Mouse (Mus musculus) spleen, postnatal 14 days (tissue): ENCODE results near the gene Dnajc2.
"Not testable (repeated sequence)": the region's sequence is repeated elsewhere in the genome, so short reads cannot be mapped to it uniquely, and the experiment has no call there.

Experiments used
- DNase-seq, 2 experiments: peaks; one replicate each; pipeline ENCODE4 v3.0.0; 2021 to 2022; ENCODE audit warnings: low spot score in 2 of 2

The Dnajc2 gene

GRCm38 (mm10) chr5:21743606-21744005 is 41.4 kb downstream of the Dnajc2 start:
- DNase-seq: no peak

GRCm38 (mm10) chr5:21739881-21740280 is 45.2 kb downstream of the Dnajc2 start:
- DNase-seq: no peak

DNA sequence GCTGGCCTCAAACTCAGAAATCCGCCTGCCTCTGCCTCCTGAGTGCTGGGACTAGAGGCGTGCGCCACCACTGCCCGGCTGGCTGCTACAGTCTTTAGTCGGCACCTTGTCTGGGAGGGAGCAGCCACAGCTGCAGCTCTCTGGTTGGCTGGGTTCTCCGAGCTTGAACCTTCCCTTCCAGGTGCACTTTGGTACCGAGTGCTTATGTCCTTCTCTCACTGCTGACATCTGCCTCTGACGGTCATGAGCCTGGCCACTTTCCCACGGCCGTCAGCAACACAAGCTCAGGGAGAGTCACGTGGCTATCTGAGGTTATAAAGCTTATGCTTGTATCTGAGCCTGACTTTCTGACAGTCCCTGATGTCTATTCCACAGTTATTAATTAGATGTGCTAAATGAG is 45.9 kb downstream of the Dnajc2 start:
- DNase-seq: no peak

DNA sequence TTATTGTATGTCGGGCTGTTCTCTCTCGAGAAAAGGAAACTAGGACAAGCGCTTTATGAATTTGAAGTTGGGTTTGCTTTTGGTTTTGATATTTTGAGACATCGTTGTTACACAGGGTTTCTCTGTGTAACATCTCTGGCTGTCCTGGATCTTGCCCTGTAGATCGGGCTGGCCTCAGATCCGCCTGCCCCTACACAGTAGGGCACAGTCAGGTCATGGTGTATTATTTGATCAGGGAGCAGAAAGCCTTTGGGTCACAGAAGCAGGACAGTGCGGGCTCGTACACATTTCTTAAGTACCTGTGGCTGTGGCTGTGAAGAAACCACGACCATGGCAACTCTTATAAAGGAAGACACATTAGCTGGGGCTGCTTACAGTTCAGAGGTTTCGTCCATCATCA is 47.4 kb downstream of the Dnajc2 start:
- no peak for DNase-seq

DNA sequence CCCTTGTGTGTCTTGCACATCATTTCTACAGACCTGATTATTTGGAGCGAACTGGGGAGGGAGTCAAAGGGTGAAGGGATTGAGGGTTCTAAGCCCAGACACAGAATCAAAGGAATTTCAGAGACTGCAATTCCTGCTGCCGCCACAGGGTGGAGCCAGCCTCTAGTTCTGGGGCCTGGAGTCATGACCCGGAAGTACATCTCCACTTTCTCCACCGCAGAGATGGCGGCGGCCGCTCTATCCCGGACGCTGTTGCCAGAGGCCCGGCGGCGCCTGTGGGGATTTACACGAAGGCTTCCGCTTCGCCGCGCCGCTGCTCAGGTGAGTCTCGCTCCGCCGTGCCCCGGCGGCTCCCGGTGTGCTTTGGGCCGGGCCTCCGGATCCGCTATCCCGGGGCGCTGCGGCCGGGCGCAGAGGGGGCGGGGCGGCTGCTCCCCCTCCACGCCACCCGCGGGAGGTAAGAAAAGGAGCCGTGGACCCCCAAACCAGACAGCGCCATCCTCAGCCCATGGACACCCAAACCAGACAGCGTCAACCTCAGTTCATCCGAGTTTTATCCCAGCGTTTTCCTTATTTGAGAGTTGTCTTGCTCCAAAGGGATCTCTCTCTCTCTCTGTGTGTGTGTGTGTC is 48.0 kb downstream of the Dnajc2 start, which contains the start of gene Pmpcb:
Gene Pmpcb (plus strand): TSS at position 186 of the 630 bp plus-strand sequence.
- DNase-seq: peak; percentile 71 to 84

DNA sequence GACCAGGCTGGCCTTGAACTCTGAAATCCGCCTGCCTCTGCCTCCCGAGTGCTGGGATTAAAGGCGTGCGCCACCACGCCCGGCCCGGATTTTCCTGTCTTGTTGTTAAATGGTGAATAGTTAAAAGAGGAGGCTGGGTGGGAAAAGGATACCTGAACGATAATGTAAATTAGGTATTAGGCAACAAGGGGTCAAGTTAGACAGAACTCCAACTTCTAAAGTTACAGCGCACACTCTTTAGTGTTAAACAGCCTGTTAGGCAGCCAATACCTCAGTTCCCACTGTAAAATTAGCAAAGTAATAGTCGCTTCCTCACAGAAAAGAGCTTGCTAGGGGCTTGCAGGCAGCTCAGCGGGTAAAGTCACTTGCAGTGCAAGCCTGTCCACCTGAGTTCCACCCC is 49.0 kb downstream of the Dnajc2 start:
- DNase-seq: no peak

- DNase-seq: peak; percentile 51 to 71
Observed at GRCm38 (mm10) chr5:21735584-21735983, 49.5 kb downstream of the Dnajc2 start.

DNA sequence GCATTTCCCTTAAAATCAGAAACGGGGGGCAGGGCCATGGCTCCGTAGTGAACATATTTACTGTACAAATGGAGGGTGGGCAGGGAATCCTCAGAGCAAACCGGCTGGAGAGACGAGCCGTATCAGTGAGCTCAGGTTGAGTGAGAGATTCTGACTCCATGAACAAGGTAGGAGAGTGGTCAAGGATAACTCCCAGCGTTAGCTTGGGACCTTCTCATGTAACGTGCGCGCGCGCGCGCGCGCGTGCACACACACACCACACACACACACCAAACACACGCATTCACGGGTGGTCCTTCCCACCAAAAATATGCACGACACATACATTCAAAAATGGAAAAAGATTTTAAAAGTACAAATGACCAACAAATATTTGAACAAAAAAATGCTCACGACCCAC is 50.0 kb downstream of the Dnajc2 start:
- no peak for DNase-seq

GRCm38 (mm10) chr5:21732930-21733329 is 52.1 kb downstream of the Dnajc2 start:
- DNase-seq: no peak

DNA sequence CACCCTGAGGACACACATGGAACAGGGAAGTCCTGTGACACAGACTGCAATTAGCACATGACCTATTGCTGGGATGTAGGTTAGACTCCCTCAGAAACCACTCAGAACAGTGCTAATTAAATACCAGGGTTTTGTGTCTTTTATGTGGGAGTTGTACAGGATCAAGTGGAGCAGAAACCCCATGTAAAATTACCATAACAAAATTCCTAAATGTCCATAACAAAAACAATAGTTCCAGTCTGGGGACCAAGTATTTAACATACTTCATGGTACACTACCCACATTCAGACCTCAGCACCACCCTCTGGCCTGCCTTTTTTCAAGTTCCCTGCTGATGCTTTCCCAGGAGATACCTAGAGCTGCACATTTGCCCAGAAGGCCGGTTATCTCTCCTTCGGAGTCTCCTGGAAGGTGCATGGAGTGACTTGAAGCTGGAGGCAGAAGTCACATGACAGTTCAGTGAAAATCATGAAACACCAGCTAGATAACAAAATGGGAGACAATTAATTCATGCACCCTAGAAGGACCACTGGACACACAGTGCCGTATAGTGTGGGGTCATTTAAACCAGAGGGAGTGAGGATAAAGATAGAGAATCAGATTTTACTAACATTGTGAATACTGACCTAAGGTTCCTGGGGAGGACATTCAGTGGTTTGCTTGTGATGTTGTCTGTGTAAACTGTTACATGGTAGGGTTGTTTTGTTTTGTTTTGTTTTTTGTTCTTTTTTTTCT is 52.7 kb downstream of the Dnajc2 start:
- DNase-seq: no peak

DNA sequence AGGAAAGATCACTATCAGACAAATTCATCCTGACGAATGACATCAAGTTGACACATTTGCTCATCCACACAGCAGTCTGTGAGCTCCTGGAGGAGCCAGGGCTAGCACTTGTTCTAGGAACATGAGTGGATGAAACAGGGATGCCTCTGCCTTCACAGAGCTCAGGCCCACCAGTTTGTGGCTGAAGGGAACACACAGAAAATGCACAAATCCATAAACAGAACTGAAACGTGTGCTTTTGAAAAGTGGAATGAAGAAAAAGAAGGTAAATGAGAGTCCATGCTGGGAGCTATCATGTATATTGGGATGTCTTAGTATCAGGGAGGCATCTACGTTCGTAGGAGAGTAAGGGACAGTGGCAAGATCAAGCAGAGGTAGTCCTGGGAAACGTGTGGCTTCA is 55.9 kb downstream of the Dnajc2 start:
- no peak for DNase-seq

DNA sequence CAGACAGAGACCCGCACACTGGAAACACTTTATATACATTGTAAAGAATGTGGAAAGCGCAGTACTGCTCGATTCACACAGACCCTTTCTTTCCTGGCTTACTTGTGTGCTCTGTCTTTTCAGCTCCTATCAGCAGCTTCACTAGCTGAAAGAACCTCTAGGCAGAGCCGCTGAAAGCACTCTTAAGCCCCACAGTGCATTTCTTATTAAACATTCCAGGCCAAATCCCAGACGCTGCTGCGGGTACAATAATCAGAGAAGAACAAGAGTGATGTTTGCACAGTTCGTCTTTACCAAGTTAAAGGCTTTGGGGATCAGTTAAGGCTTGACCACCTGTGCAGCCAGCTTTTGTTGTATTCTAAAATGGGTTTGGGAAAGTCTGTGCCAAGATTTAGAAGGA is 60.2 kb downstream of the Dnajc2 start:
- DNase-seq: no peak

- no peak for DNase-seq
Observed at GRCm38 (mm10) chr5:21724427-21724826, 60.6 kb downstream of the Dnajc2 start.

GRCm38 (mm10) chr5:21719209-21719608 is 65.8 kb downstream of the Dnajc2 start:
- no peak for DNase-seq

GRCm38 (mm10) chr5:21718546-21718945 is 66.5 kb downstream of the Dnajc2 start:
- DNase-seq: no peak

- no peak for DNase-seq
Observed at GRCm38 (mm10) chr5:21717165-21717715, 67.8 kb downstream of the Dnajc2 start.

DNA sequence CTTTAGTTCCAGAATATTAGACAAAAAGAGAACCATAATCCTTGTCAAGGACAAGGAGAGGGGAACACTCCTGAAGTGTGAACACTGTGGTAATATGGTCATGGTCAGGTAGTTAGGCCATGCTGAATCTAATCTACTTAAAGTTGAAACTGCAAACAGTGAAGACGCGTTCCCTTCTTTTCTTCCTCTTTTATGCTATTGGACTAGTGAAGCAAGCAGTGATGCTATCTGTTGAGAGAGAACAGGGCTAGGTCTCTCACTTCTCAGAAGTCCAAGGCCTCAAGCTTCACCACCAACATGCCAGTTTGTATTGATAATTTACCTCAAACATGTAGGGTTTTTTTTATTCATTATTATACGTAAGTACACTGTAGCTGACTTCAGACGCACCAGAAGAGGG is 70.6 kb downstream of the Dnajc2 start:
- DNase-seq: no peak

DNA sequence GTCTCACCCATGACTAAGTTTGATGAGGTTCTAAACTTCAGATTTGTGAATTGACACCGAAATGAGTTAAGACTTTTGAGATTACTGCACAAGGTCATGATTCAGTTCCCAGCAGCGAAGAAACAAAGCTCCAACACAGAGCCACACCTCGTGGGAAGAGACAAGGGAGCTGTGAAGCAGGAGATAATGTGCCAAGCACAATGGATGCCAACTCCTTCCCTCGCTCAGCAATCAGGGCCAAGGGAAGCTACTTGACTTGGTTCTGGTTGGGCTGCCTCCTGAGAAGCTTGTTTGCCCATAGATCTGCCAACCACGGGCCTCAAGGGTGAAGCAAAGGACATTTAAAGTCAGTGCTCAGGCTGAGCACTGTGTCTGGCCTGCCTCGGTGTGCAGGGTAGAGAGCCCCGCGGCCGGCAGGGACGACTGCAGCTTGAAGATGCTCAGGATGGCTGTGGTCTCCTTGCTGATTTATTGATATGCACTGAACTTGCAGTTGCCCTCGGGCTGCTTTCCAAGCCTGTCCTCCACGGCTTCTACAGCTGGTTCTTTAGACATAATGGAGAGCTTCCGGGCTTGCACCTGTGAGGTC is 72.8 kb downstream of the Dnajc2 start:
- no peak for DNase-seq

GRCm38 (mm10) chr5:21708011-21708410 is 77.0 kb downstream of the Dnajc2 start:
- DNase-seq: not testable (repeated sequence)
